Mouse (Mus musculus): ENCODE measurements around the gene Fkbp6.
"Not testable (repeated sequence)": the region's sequence is repeated elsewhere in the genome, so short reads cannot be mapped to it uniquely, and the experiment has no call there.

Fkbp6 gene

GRCm38 (mm10) chr5:135349862-135350261, at the start of gene Fkbp6:
Gene Fkbp6, minus strand, starts transcription at chr5:135350044.
- DNase-seq: no peak

- no peak for DNase-seq
Measured at GRCm38 (mm10) chr5:135399382-135399781, 49.5 kb upstream of the Fkbp6 start.

GRCm38 (mm10) chr5:135395826-135396225, 46.0 kb upstream of the Fkbp6 start:
- DNase-seq: peak; percentile 45

GRCm38 (mm10) chr5:135394004-135394823, 44.4 kb upstream of the Fkbp6 start, which contains the start of gene Pom121:
Gene Pom121, minus strand, starts transcription at chr5:135394546.
- DNase-seq: peak; percentile 84

- no peak for DNase-seq
Measured at GRCm38 (mm10) chr5:135383771-135384170, 33.9 kb upstream of the Fkbp6 start.

- DNase-seq: no peak
Measured at GRCm38 (mm10) chr5:135382746-135383145, 32.9 kb upstream of the Fkbp6 start.

- DNase-seq: no peak
Measured at GRCm38 (mm10) chr5:135381356-135381925, 31.6 kb upstream of the Fkbp6 start.

GRCm38 (mm10) chr5:135380681-135381080, 30.8 kb upstream of the Fkbp6 start:
- DNase-seq: no peak

GRCm38 (mm10) chr5:135376341-135376740, 26.5 kb upstream of the Fkbp6 start:
- no peak for DNase-seq

GRCm38 (mm10) chr5:135375167-135375566, 25.3 kb upstream of the Fkbp6 start:
- no peak for DNase-seq

- no peak for DNase-seq
Measured at GRCm38 (mm10) chr5:135373601-135374000, 23.8 kb upstream of the Fkbp6 start.

GRCm38 (mm10) chr5:135371195-135371594, 21.4 kb upstream of the Fkbp6 start:
- no peak for DNase-seq

- peak; percentile 93 for DNase-seq
Measured at GRCm38 (mm10) chr5:135369787-135370654, 20.2 kb upstream of the Fkbp6 start, which contains the start of gene Nsun5. Gene Nsun5, plus strand, starts transcription at chr5:135369953.

GRCm38 (mm10) chr5:135369196-135369595, 19.4 kb upstream of the Fkbp6 start:
- DNase-seq: not testable (repeated sequence)

GRCm38 (mm10) chr5:135368312-135368711, 18.5 kb upstream of the Fkbp6 start:
- no peak for DNase-seq

- DNase-seq: no peak
Measured at GRCm38 (mm10) chr5:135367841-135368240, 18.0 kb upstream of the Fkbp6 start.

GRCm38 (mm10) chr5:135363540-135363939, 13.7 kb upstream of the Fkbp6 start:
- DNase-seq: no peak

GRCm38 (mm10) chr5:135362572-135362971, 12.7 kb upstream of the Fkbp6 start:
- DNase-seq: no peak

GRCm38 (mm10) chr5:135359772-135360171, 9.9 kb upstream of the Fkbp6 start:
- DNase-seq: no peak

GRCm38 (mm10) chr5:135357556-135357955, 7.7 kb upstream of the Fkbp6 start:
- no peak for DNase-seq

- DNase-seq: no peak
Measured at GRCm38 (mm10) chr5:135356090-135356489, 6.2 kb upstream of the Fkbp6 start.

- no peak for DNase-seq
Measured at GRCm38 (mm10) chr5:135353564-135353963, 3.7 kb upstream of the Fkbp6 start.

GRCm38 (mm10) chr5:135352995-135353394, 3.2 kb upstream of the Fkbp6 start, which contains the start of gene Trim50:
Gene Trim50, plus strand, starts transcription at chr5:135353295.
- DNase-seq: no peak
